Mouse (Mus musculus) heart, adult 2 months (tissue): ENCODE measurements at regions not wholly inside any gene's neighbourhood (a gene's known extent, or its start where the extent isn't known, plus 50 kb on each side); places are given as distances from the start of the nearest gene placed in this dataset.

Experiments used
- EP300 ChIP-seq: fragments of 200-500 bp; IDR thresholded peaks from 2 replicates; pipeline ENCODE4 v1.6.1; 2011; ENCODE audit warnings: low read depth, low read length, control low read depth; ENCODE audit not compliant: insufficient read depth
- POLR2A ChIP-seq: fragments of 200-500 bp; IDR thresholded peaks from 2 replicates; pipeline ENCODE4 v1.6.1; 2011; ENCODE audit warnings: mild to moderate bottlenecking, low read depth, low read length, control low read depth; ENCODE audit not compliant: insufficient read depth

DNA sequence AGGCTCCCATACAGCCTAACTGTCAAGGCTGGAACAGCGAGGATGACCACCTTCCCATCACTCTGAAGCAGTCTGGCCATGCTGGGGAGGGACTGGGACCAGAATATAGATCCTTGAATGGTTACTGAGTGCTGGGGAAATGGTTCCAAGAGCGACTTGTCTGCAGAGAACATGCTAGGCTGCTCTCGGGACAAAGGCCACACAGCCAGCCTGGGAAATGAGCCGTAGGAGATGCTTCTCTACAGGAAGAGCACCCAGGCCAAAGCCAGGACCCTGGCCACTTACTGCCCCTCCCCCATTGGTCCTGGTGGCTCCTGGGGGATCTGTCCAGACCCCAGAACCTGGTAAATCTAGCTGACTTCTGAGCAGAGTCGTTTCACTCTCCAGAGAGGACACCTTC is 170.8 kb upstream of the A530016L24Rik start:
- TF ChIP-seq EP300, result no peak
- no peak for TF ChIP-seq POLR2A
